ENCODE assay signal across 18 mouse cellular contexts in the genomic region with DNA sequence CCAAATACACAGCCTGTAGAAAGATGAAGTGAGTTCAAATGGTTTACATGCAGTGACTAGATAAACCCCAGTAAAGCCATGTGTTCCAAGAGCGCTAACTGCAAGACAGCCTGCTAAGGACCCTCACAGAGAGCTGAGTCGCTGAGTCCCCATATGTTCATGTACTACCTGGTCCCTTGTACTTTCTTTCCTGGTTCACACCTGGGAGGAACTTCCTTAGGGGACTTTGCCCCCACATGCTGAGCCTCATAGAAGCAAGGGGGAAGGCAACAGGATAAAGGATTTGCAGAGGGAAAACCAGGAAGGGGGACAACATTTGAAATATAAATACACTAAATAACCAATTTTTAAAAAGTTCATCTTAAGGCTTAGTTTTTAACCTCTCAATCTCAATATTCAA. TPM values are rescaled to one million over a fixed set of nuclear protein-coding genes. Genes with fewer than 3 reads are reported as not detected.
"Had no signal": no experiment of that assay in that cellular context is flagged by ENCODE, and none has a peak within 500 bp of the region (broad histone marks: within the 10 kb centered on the region; RNA-seq: fewer than 3 reads in every experiment).

No protein-coding gene starts in this region.

- DNase-seq: liver, embryonic 13.5 days; liver, postnatal 0 days; lung, embryonic 14.5 days; lung, postnatal 10 days; lung, postnatal 4 days; right cerebral cortex, postnatal 14 days; thymus, adult 18-20 months; thymus, postnatal 14 days; thymus, postnatal 36 days had no signal

- ATAC-seq: liver, postnatal 0 days; midbrain, embryonic 13.5 days; midbrain, embryonic 16.5 days had no signal

- H3K4me1 ChIP-seq: liver, embryonic 13.5 days; liver, embryonic 15.5 days; midbrain, embryonic 10.5 days; midbrain, embryonic 13.5 days; neural tube, embryonic 13.5 days; neural tube, embryonic 15.5 days; stomach, embryonic 15.5 days had no signal

- H3K4me3 ChIP-seq: liver, embryonic 13.5 days; liver, embryonic 15.5 days; midbrain, embryonic 10.5 days; midbrain, embryonic 13.5 days; myocyte; neural tube, embryonic 13.5 days; neural tube, embryonic 15.5 days; stomach, embryonic 15.5 days had no signal

- H3K27ac ChIP-seq: liver, embryonic 13.5 days; liver, embryonic 15.5 days; midbrain, embryonic 10.5 days; midbrain, embryonic 13.5 days; neural tube, embryonic 13.5 days; neural tube, embryonic 15.5 days; stomach, embryonic 15.5 days had no signal

- H3K9ac ChIP-seq: liver, embryonic 13.5 days; liver, embryonic 15.5 days; liver, postnatal 0 days; lung, embryonic 14.5 days; midbrain, embryonic 13.5 days; neural tube, embryonic 13.5 days; neural tube, embryonic 15.5 days; stomach, embryonic 15.5 days had no signal

- H3K4me2 ChIP-seq: liver, embryonic 13.5 days; liver, embryonic 15.5 days; lung, embryonic 14.5 days; midbrain, embryonic 13.5 days; neural tube, embryonic 13.5 days; neural tube, embryonic 15.5 days; stomach, embryonic 15.5 days had no signal

- H3K27me3 ChIP-seq: liver, embryonic 13.5 days; liver, embryonic 15.5 days; midbrain, embryonic 13.5 days; neural tube, embryonic 13.5 days; neural tube, embryonic 15.5 days; stomach, embryonic 15.5 days had no signal

- H3K9me3 ChIP-seq: liver, embryonic 13.5 days; liver, embryonic 15.5 days; midbrain, embryonic 10.5 days; midbrain, embryonic 13.5 days; neural tube, embryonic 13.5 days; neural tube, embryonic 15.5 days; stomach, embryonic 15.5 days had no signal

RNA-seq across cellular contexts. Expression of a gene that starts 39.9 kb away (rescaled TPM):
- polyA plus RNA-seq: liver, embryonic 13.5 days; liver, postnatal 0 days; neural tube, embryonic 11.5 days had no signal
